Mouse (Mus musculus) olfactory bulb, adult 2 months (tissue): ENCODE results near the gene Srcin1.

ENCODE experiments used
- CTCF ChIP-seq: fragments of 200-500 bp; IDR thresholded peaks from 2 replicates; pipeline ENCODE4 v1.5.1; 2012; ENCODE audit warnings: low read depth, mild to moderate bottlenecking, low read length, moderate library complexity; ENCODE audit not compliant: insufficient read depth
- POLR2A ChIP-seq: fragments of 200-500 bp; IDR thresholded peaks from 2 replicates; pipeline ENCODE4 v1.6.1; 2012; ENCODE audit warnings: mild to moderate bottlenecking, low read depth, low read length, moderate library complexity; ENCODE audit not compliant: insufficient read depth

GRCm38 (mm10) chr11:97534442-97535307, 41.3 kb downstream of the Srcin1 start:
- TF ChIP-seq POLR2A (no peak), CTCF (no peak)
